Mouse (Mus musculus): ENCODE data around the gene Hacd4.

The Hacd4 gene

DNA sequence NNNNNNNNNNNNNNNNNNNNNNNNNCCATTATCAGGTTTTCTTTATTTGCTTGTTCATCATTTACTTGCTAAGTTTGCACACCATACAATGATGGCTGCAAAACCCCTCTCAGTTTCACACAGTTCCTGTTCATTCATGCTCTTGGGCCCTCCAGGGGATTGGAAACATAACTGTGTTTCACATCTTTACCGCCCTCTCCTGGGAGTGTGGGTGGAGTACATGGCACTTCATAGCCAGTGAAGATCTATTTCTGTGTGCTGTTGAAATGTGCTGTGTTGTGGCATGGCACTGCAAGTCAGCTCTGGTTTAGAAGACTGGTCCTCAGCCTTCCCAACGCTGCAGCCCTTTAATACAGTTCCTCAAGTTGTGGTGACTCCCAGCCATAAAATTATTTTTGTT, 82.1 kb downstream of the Hacd4 start:
- DNase-seq (ENCODE audit: low read depth in 1 of 2, low spot score in 2 of 2), result no peak

DNA sequence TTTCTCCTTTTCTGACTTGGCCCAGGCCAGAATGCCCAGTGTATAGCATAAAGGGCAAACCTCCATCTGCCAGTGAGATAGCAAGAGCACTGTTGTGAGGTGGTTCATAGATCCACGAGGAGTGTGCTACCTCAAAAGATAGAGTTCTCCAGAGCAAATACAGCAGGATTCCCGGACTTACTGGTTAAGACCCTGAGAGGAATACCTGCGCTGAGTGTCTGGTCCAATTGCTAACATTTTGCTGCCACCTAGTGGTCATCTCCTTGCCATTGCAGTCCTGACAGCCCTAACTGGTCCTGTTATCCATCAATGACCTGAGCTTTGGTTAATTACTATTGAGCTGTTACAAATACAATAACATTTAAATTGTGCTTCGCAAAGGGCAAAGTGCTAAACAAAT, 87.8 kb downstream of the Hacd4 start:
- no peak for DNase-seq (ENCODE audit: low read depth in 1 of 2, low spot score in 2 of 2)
